Mouse (Mus musculus) telencephalon, adult 2 months (tissue): ENCODE measurements around the gene Olfr1228.

Source experiments
- DNase-seq: peaks from one replicate; pipeline ENCODE4 v3.0.0-alpha.2; 2011; ENCODE audit warnings: low read depth, low spot score

The Olfr1228 gene

DNA sequence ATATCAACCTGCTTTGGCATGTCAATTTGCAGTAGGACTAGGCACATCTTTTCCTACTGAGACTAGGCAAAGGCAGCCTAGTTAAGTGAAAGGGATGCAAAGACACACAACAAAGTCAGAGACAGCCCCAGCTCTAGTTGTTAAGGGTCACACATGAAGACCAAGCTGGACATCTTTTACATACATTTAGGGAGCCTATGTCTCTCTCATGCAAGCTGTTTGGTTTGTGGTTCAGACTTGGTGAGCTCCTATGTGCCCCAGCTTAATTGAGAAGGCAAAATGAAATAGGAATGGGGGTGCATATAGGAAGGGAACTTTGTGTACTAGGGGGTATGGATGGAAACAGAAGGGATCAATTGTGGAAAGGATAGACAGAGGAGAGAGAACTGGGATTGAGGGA, at the start of gene Olfr1228:
Gene Olfr1228, minus strand, starts transcription at position 101 of the 400 bp plus-strand sequence.
- no peak for DNase-seq

DNA sequence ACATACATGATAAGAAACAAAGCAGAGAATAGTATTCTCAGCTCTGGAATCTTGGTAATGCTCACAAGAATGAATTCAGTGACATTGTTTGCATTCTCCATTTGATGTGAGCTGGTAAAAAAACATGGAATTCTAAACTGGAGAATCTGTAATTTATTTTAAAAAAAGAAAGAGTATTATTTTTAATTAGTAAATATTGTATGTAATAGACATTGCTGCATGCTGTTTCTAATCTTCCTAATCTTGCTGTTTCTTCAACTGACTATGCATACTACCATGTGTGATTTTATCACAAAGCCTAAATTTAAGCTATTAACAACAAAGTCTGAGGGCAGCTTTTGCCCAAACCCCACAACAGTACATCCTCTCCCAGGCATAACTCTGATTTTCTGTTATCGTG, 43.3 kb upstream of the Olfr1228 start, which contains the start of gene Olfr1230:
Gene Olfr1230, minus strand, starts transcription at position 101 of the 400 bp plus-strand sequence.
- no peak for DNase-seq

DNA sequence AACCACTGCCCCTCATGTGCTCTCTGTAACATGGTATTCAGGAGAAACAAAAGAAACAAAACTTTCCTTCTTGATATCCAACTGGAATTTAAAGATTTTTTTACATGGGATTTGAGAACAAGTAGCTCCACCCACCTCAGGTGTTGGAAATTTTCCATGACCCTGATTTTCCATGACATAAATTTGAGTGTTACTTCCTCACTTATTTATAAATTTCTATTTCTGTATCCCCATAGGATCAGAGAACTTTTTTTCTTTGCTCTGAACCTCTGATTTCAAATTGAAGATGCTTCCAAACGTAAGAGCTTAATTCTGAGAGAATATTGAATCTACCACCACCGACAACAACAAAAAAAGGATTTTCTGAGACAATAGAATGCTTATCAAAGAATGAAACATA, 34.1 kb upstream of the Olfr1228 start, which contains the start of gene Olfr1229:
Gene Olfr1229, minus strand, starts transcription at position 101 of the 400 bp plus-strand sequence.
- DNase-seq, result no peak

DNA sequence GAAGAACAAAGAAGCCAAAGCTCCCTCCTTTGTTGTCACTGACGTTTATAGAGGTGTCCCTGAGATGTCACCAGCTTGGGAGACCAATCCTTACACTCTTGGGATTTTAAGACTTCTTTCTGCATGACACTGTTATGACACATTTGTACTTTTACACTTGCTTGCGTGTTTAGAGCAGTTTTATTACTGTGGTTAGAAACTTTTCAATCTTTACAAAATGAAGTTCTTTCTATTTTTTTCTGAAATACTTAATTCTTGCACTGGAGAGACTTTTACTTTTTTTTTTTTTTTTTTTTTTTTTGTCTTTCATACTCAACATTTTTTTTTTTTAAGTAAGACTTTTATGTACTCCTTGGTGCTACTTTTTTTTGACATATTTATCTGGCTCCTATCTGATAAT, 53.9 kb downstream of the Olfr1228 start, which contains the start of gene Olfr1226:
Gene Olfr1226, minus strand, starts transcription at position 101 of the 400 bp plus-strand sequence.
- DNase-seq, result no peak
